Mouse (Mus musculus) brain, embryonic 14.5 days (tissue): ENCODE measurements around the gene Leo1.
"Not testable (repeated sequence)": the region's sequence is repeated elsewhere in the genome, so short reads cannot be mapped to it uniquely, and the experiment has no call there.

Source experiments
- CTCF ChIP-seq: fragments of 200-500 bp; IDR thresholded peaks from 2 replicates; pipeline ENCODE4 v1.5.1; 2012; ENCODE audit warnings: inconsistent platforms, mild to moderate bottlenecking, moderate library complexity, borderline replicate concordance; ENCODE audit not compliant: insufficient read depth, insufficient read length; ENCODE audit errors: extremely low read depth
- POLR2A ChIP-seq: fragments of 200-500 bp; IDR thresholded peaks from 2 replicates; pipeline ENCODE4 v1.6.1; 2012; ENCODE audit warnings: mild to moderate bottlenecking, inconsistent platforms, borderline replicate concordance; ENCODE audit not compliant: poor library complexity, insufficient read depth, insufficient read length, severe bottlenecking; ENCODE audit errors: extremely low read depth

- not testable (repeated sequence) for TF ChIP-seq CTCF, POLR2A
Observed at GRCm38 (mm10) chr9:75446574-75446973, 5.2 kb downstream of the Leo1 start.
